Mouse (Mus musculus) lung, postnatal 10 days (tissue): Measurements from ENCODE around the gene Npepps.
"Not testable (repeated sequence)": the region's sequence is repeated elsewhere in the genome, so short reads cannot be mapped to it uniquely, and the experiment has no call there.

Source experiments
- DNase-seq: peaks from one replicate; pipeline ENCODE4 v3.0.0; 2021

The Npepps gene

GRCm38 (mm10) chr11:97289276-97290230 is 9.1 kb upstream of the Npepps start:
- DNase-seq: peak; percentile 51

GRCm38 (mm10) chr11:97287643-97288042 is 7.2 kb upstream of the Npepps start:
- no peak for DNase-seq

GRCm38 (mm10) chr11:97286973-97287372 is 6.5 kb upstream of the Npepps start:
- DNase-seq: no peak

GRCm38 (mm10) chr11:97285852-97286775 is 5.7 kb upstream of the Npepps start:
- DNase-seq: no peak

GRCm38 (mm10) chr11:97284854-97285253 is 4.4 kb upstream of the Npepps start:
- no peak for DNase-seq

- DNase-seq: no peak
Observed at GRCm38 (mm10) chr11:97282179-97282578, 1.7 kb upstream of the Npepps start.

- peak; percentile 79 for DNase-seq
Observed at GRCm38 (mm10) chr11:97279405-97280215, 828 bp downstream of the Npepps start.

- no peak for DNase-seq
Observed at GRCm38 (mm10) chr11:97279040-97279404, 1.4 kb downstream of the Npepps start.

- DNase-seq: no peak
Observed at GRCm38 (mm10) chr11:97278456-97278855, 2.0 kb downstream of the Npepps start.

GRCm38 (mm10) chr11:97277166-97277565 is 3.3 kb downstream of the Npepps start:
- DNase-seq: no peak

- DNase-seq: no peak
Observed at GRCm38 (mm10) chr11:97276019-97276418, 4.4 kb downstream of the Npepps start.

- DNase-seq: no peak
Observed at GRCm38 (mm10) chr11:97275349-97275748, 5.1 kb downstream of the Npepps start.

- DNase-seq: not testable (repeated sequence)
Observed at GRCm38 (mm10) chr11:97274947-97275346, 5.5 kb downstream of the Npepps start.

GRCm38 (mm10) chr11:97273613-97274012 is 6.8 kb downstream of the Npepps start:
- DNase-seq: no peak

GRCm38 (mm10) chr11:97272835-97273234 is 7.6 kb downstream of the Npepps start:
- no peak for DNase-seq

GRCm38 (mm10) chr11:97270004-97270403 is 10.4 kb downstream of the Npepps start:
- not testable (repeated sequence) for DNase-seq

GRCm38 (mm10) chr11:97266544-97266943 is 13.9 kb downstream of the Npepps start:
- DNase-seq: not testable (repeated sequence)

- not testable (repeated sequence) for DNase-seq
Observed at GRCm38 (mm10) chr11:97249649-97250048, 30.8 kb downstream of the Npepps start.

- DNase-seq: no peak
Observed at GRCm38 (mm10) chr11:97246510-97247159, 33.8 kb downstream of the Npepps start.

- no peak for DNase-seq
Observed at GRCm38 (mm10) chr11:97241321-97241720, 39.1 kb downstream of the Npepps start.

GRCm38 (mm10) chr11:97237976-97238375 is 42.5 kb downstream of the Npepps start:
- DNase-seq: no peak

- no peak for DNase-seq
Observed at GRCm38 (mm10) chr11:97232436-97232835, 48.0 kb downstream of the Npepps start.
